Mouse (Mus musculus) hindbrain, embryonic 13.5 days (tissue): ENCODE data around the gene Daam2. TPM values are rescaled to one million over a fixed set of nuclear protein-coding genes. Genes with fewer than 3 reads are reported as not detected.

ENCODE experiments used
- ATAC-seq: fragments of 200-750 bp; cut with Nextera tagmentation; 2 replicates; pipeline ENCODE4 v1.8.0; 2017; ENCODE audit warnings: moderate TSS enrichment; ENCODE audit not compliant: low FRiP score
- H3K27ac ChIP-seq: fragments of 300-500 bp; sonication (generic); 2 replicates; pipeline ENCODE4 v1.5.1; 2015; ENCODE audit warnings: inconsistent platforms, mild to moderate bottlenecking, moderate library complexity
- H3K27me3 ChIP-seq: fragments of 300-500 bp; sonication (generic); 2 replicates; pipeline ENCODE4 v1.6.1; 2015; ENCODE audit warnings: mild to moderate bottlenecking, inconsistent platforms
- H3K36me3 ChIP-seq: fragments of 300-500 bp; sonication (generic); 2 replicates; pipeline ENCODE4 v1.6.1; 2015; ENCODE audit warnings: mild to moderate bottlenecking, inconsistent platforms
- H3K4me1 ChIP-seq: fragments of 300-500 bp; sonication (generic); replicated peaks from 2 replicates; pipeline ENCODE4 v1.6.1; 2015; ENCODE audit warnings: inconsistent platforms
- H3K4me2 ChIP-seq: fragments of 300-500 bp; sonication (generic); 2 replicates; pipeline ENCODE4 v1.6.1; 2015; ENCODE audit warnings: inconsistent platforms, mild to moderate bottlenecking, moderate library complexity
- H3K4me3 ChIP-seq: fragments of 300-500 bp; sonication (generic); 2 replicates; pipeline ENCODE4 v1.5.1; 2015; ENCODE audit warnings: mild to moderate bottlenecking, inconsistent platforms
- H3K9ac ChIP-seq: fragments of 300-500 bp; sonication (generic); 2 replicates; pipeline ENCODE4 v1.6.1; 2015; ENCODE audit warnings: mild to moderate bottlenecking, inconsistent platforms
- H3K9me3 ChIP-seq: fragments of 300-500 bp; sonication (generic); 2 replicates; pipeline ENCODE4 v1.6.1; 2016; ENCODE audit warnings: inconsistent platforms
- WGBS: fragments of 180-500 bp; shearing (Covaris S2); methylation state at CpG from one replicate; pipeline ENCODE4 v1.1.7; 2015; 5-methylcytosine and 5-hydroxymethylcytosine counted together
- polyA plus RNA-seq: library from polyadenylated mRNA; unstranded; fragments of >200 nt; fragmentation: Nextera tagmentation; extraction: Ambion mirVana; gene quantifications from 2 replicates; pipeline ENCODE4 v1.2.1, GENCODE M21; 2015

Daam2 gene
- polyA plus RNA-seq, 1 experiment from 2014 or later, result 3.7 TPM

GRCm38 (mm10) chr17:49509431-49509830 is 54.7 kb downstream of the Daam2 start:
- Histone ChIP-seq H3K4me3 (no peak overlapping the region), H3K9me3 (no peaks in the 10 kb centered on the region; the same call in 1 of the 2 replicates), H3K4me1 (peaks cover 5% of the 10 kb centered on the region), H3K27ac (no peak overlapping the region), H3K36me3 (no peaks in the 10 kb centered on the region), H3K27me3 (no peaks in the 10 kb centered on the region), H3K9ac (no peak overlapping the region), H3K4me2 (no peak overlapping the region)
- 95% methylated on average over 16 of the region's 16 CpGs for WGBS
- no peak for ATAC-seq

- no peak overlapping the region for H3K4me2 ChIP-seq
- H3K36me3 ChIP-seq, result no peaks in the 10 kb centered on the region
- WGBS, result 79% methylated on average over 6 of the region's 6 CpGs
- 0 out of 2 replicates have a peak, but pooled peaks cover 3% of the 10 kb centered on the region for H3K4me1 ChIP-seq
- no peak overlapping the region for H3K9ac ChIP-seq
- H3K9me3 ChIP-seq, result no peaks in the 10 kb centered on the region
- no peaks in the 10 kb centered on the region for H3K27me3 ChIP-seq
- ATAC-seq, result no peak
- no peak overlapping the region for H3K4me3 ChIP-seq
- H3K27ac ChIP-seq, result no peak overlapping the region
Measured at GRCm38 (mm10) chr17:49503246-49503900, 60.8 kb downstream of the Daam2 start.

- Histone ChIP-seq H3K27ac (no peak overlapping the region), H3K27me3 (no peaks in the 10 kb centered on the region), H3K9ac (no peak overlapping the region), H3K4me1 (0 out of 2 replicates have a peak, but pooled peaks cover 3% of the 10 kb centered on the region), H3K9me3 (no peaks in the 10 kb centered on the region), H3K36me3 (no peaks in the 10 kb centered on the region), H3K4me3 (no peak overlapping the region), H3K4me2 (no peak overlapping the region)
- no peak for ATAC-seq
- WGBS, result 60% methylated on average over 2 of the region's 2 CpGs
Measured at GRCm38 (mm10) chr17:49500234-49500633, 63.9 kb downstream of the Daam2 start.

GRCm38 (mm10) chr17:49499635-49500034 is 64.5 kb downstream of the Daam2 start:
- ATAC-seq, result no peak
- Histone ChIP-seq H3K9me3 (no peaks in the 10 kb centered on the region), H3K27ac (no peak overlapping the region), H3K27me3 (no peaks in the 10 kb centered on the region), H3K9ac (no peak overlapping the region), H3K4me3 (no peak overlapping the region), H3K4me2 (no peak overlapping the region), H3K36me3 (no peaks in the 10 kb centered on the region), H3K4me1 (0 out of 2 replicates have a peak, but pooled peaks cover 3% of the 10 kb centered on the region)
- WGBS, result 98% methylated on average over 2 of the region's 2 CpGs

GRCm38 (mm10) chr17:49498169-49498568 is 66.0 kb downstream of the Daam2 start:
- Histone ChIP-seq H3K27me3 (no peaks in the 10 kb centered on the region), H3K4me1 (0 out of 2 replicates have a peak, but pooled peaks cover 3% of the 10 kb centered on the region), H3K36me3 (no peaks in the 10 kb centered on the region; the same call in 1 of the 2 replicates), H3K9me3 (no peaks in the 10 kb centered on the region), H3K4me3 (no peak overlapping the region), H3K9ac (no peak overlapping the region), H3K4me2 (no peak overlapping the region), H3K27ac (no peak overlapping the region)
- 43% methylated on average over 3 of the region's 3 CpGs for WGBS
- ATAC-seq, result no peak

- Histone ChIP-seq H3K4me3 (no peak overlapping the region), H3K9me3 (no peaks in the 10 kb centered on the region), H3K9ac (no peak overlapping the region), H3K4me1 (no peaks in the 10 kb centered on the region), H3K27ac (no peak overlapping the region), H3K27me3 (no peaks in the 10 kb centered on the region), H3K4me2 (no peak overlapping the region), H3K36me3 (no peaks in the 10 kb centered on the region; the same call in 1 of the 2 replicates)
- 89% methylated on average over 4 of the region's 4 CpGs for WGBS
- no peak for ATAC-seq
Measured at GRCm38 (mm10) chr17:49493276-49493675, 70.9 kb downstream of the Daam2 start.

GRCm38 (mm10) chr17:49489098-49489497 is 75.0 kb downstream of the Daam2 start:
- Histone ChIP-seq H3K27ac (no peak overlapping the region), H3K9me3 (no peaks in the 10 kb centered on the region), H3K27me3 (no peaks in the 10 kb centered on the region), H3K36me3 (no peaks in the 10 kb centered on the region; the same call in 1 of the 2 replicates), H3K9ac (no peak overlapping the region), H3K4me2 (no peak overlapping the region), H3K4me1 (no peaks in the 10 kb centered on the region), H3K4me3 (no peak overlapping the region)
- no peak for ATAC-seq
- WGBS, result 81% methylated on average over 5 of the region's 5 CpGs

- no peaks in the 10 kb centered on the region for H3K36me3 ChIP-seq
- no peaks in the 10 kb centered on the region for H3K27me3 ChIP-seq
- no peaks in the 10 kb centered on the region for H3K9me3 ChIP-seq
- no peak overlapping the region for H3K4me2 ChIP-seq
- H3K4me1 ChIP-seq, result no peaks in the 10 kb centered on the region
- H3K27ac ChIP-seq, result no peak overlapping the region
- ATAC-seq, result no peak
- H3K9ac ChIP-seq, result no peak overlapping the region
- no peak overlapping the region for H3K4me3 ChIP-seq
- 87% methylated on average over 3 of the region's 3 CpGs for WGBS
Measured at GRCm38 (mm10) chr17:49484435-49484834, 79.7 kb downstream of the Daam2 start.

- ATAC-seq, result no peak
- 93% methylated on average over 3 of the region's 3 CpGs for WGBS
- Histone ChIP-seq H3K9ac (no peak overlapping the region), H3K4me2 (no peak overlapping the region), H3K27me3 (no peaks in the 10 kb centered on the region), H3K36me3 (no peaks in the 10 kb centered on the region), H3K4me1 (no peaks in the 10 kb centered on the region), H3K27ac (no peak overlapping the region), H3K4me3 (no peak overlapping the region), H3K9me3 (no peaks in the 10 kb centered on the region)
Measured at GRCm38 (mm10) chr17:49481876-49482275, 82.3 kb downstream of the Daam2 start.

- H3K4me2 ChIP-seq, result no peak overlapping the region
- WGBS, result 84% methylated on average over 4 of the region's 4 CpGs
- no peaks in the 10 kb centered on the region for H3K27me3 ChIP-seq
- no peaks in the 10 kb centered on the region for H3K36me3 ChIP-seq
- H3K27ac ChIP-seq, result no peak overlapping the region
- ATAC-seq, result no peak
- no peak overlapping the region for H3K4me3 ChIP-seq
- 0 out of 2 replicates have a peak, but pooled peaks cover 3% of the 10 kb centered on the region for H3K4me1 ChIP-seq
- H3K9me3 ChIP-seq, result no peaks in the 10 kb centered on the region
- no peak overlapping the region for H3K9ac ChIP-seq
Measured at GRCm38 (mm10) chr17:49477370-49477769, 86.8 kb downstream of the Daam2 start.

GRCm38 (mm10) chr17:49475174-49475573 is 89.0 kb downstream of the Daam2 start:
- H3K4me3 ChIP-seq, result no peak overlapping the region
- H3K27me3 ChIP-seq, result no peaks in the 10 kb centered on the region

GRCm38 (mm10) chr17:49474051-49474450 is 90.1 kb downstream of the Daam2 start:
- no peaks in the 10 kb centered on the region for H3K27me3 ChIP-seq
- H3K27ac ChIP-seq, result no peak overlapping the region
- ATAC-seq, result no peak
- 0 out of 2 replicates have a peak, but pooled peaks cover 5% of the 10 kb centered on the region for H3K9me3 ChIP-seq
- no peak overlapping the region for H3K4me3 ChIP-seq
- no peak overlapping the region for H3K4me2 ChIP-seq
- H3K9ac ChIP-seq, result no peak overlapping the region
- 90% methylated on average over 4 of the region's 4 CpGs for WGBS
- 0 out of 2 replicates have a peak, but pooled peaks cover 3% of the 10 kb centered on the region for H3K4me1 ChIP-seq
- 0 out of 2 replicates have a peak, but pooled peaks cover 3% of the 10 kb centered on the region for H3K36me3 ChIP-seq

More at GRCm38 (mm10) chr17:49475174-49475573, 89.0 kb downstream of the Daam2 start:
- Histone ChIP-seq H3K9me3 (0 out of 2 replicates have a peak, but pooled peaks cover 5% of the 10 kb centered on the region), H3K9ac (no peak overlapping the region), H3K27ac (no peak overlapping the region), H3K36me3 (0 out of 2 replicates have a peak, but pooled peaks cover 3% of the 10 kb centered on the region), H3K4me2 (no peak overlapping the region), H3K4me1 (0 out of 2 replicates have a peak, but pooled peaks cover 3% of the 10 kb centered on the region)
- no peak for ATAC-seq
- WGBS, result 83% methylated on average over 1 of the region's 1 CpGs

GRCm38 (mm10) chr17:49472626-49473025 is 91.5 kb downstream of the Daam2 start:
- H3K9me3 ChIP-seq, result 0 out of 2 replicates have a peak, but pooled peaks cover 5% of the 10 kb centered on the region
- H3K27me3 ChIP-seq, result no peaks in the 10 kb centered on the region
- H3K36me3 ChIP-seq, result 0 out of 2 replicates have a peak, but pooled peaks cover 3% of the 10 kb centered on the region
- 0 out of 2 replicates have a peak, but pooled peaks cover 3% of the 10 kb centered on the region for H3K4me1 ChIP-seq
- 58% methylated on average over 8 of the region's 8 CpGs for WGBS
- H3K4me2 ChIP-seq, result no peak overlapping the region
- no peak overlapping the region for H3K27ac ChIP-seq
- 0 out of 2 replicates have a peak, but pooled peaks have one; percentile 41 for ATAC-seq
- no peak overlapping the region for H3K4me3 ChIP-seq
- no peak overlapping the region for H3K9ac ChIP-seq
